Mouse (Mus musculus): Measurements from ENCODE around the gene Asic2.

DNA sequence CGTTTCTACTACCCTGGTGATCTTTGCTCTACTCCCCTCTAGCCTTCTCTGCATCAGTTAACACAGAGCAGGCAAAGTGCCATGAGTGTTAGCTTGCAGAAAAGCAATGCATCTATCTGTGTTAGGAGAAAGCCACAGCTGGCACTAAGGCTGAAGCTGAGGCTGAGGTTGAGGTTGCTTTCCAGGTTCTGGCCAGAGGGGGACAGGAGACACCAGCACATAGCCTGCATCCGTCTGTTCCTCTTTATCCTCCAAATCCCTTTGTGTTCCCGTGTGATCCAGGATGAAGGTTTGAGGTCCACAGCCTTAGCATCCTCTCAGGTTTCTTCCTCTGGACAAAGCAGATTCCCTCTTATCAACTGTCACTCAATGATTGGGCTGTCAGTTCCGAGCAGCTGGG, 343.1 kb downstream of the Asic2 start:
- TF ChIP-seq CTCF (conservative IDR thresholded peaks at IDR 0.05; ENCODE audit: low read length) (no peak), NANOG (IDR thresholded peaks at IDR 0.05; ENCODE audit: borderline replicate concordance, low read length) (no peak)

Data from E14TG2a.4 (cell line).